Mouse (Mus musculus) bone marrow, adult 2 months (tissue): ENCODE data around the gene Myh11.

Source experiments
- CTCF ChIP-seq: fragments of 200-500 bp; IDR thresholded peaks from 2 replicates; pipeline ENCODE4 v1.5.1; 2011; ENCODE audit warnings: low read length, control low read depth; ENCODE audit not compliant: control insufficient read depth, insufficient read depth
- POLR2A ChIP-seq: fragments of 200-500 bp; IDR thresholded peaks from 2 replicates; pipeline ENCODE4 v1.6.1; 2011; ENCODE audit warnings: low read depth, mild to moderate bottlenecking, control low read depth, low read length, borderline replicate concordance; ENCODE audit not compliant: control insufficient read depth

DNA sequence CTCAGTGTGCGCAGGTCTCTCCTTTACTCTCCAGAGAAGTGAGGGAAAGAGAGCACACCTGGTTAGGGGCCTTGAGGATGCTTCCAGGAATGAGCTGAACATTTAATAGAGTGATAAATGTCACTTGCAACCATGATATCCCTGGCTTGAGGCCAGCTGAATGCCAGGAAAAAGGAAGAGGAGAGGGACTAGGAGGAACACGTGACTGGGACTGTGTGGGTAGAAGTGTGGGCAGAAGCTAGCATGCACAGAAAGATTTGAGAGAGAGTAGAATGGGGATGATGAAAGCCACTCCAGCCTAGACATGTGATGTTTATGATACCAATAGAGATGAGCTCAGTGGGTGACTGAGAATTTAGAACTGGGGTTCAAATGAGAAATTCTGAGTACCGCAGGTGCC, 76.0 kb downstream of the Myh11 start:
- TF ChIP-seq CTCF = no peak
- no peak for TF ChIP-seq POLR2A
